Mouse (Mus musculus) limb, embryonic 14.5 days (tissue): ENCODE measurements around the gene Cers1. TPM values are rescaled to one million over a fixed set of nuclear protein-coding genes. Genes with fewer than 3 reads are reported as not detected.

Source experiments
- ATAC-seq: fragments of 200-750 bp; cut with Nextera tagmentation; 2 replicates; pipeline ENCODE4 v1.8.0; 2017; ENCODE audit warnings: low read depth, moderate number of reproducible peaks, moderate TSS enrichment; ENCODE audit not compliant: low FRiP score
- DNase-seq: peaks from one replicate; pipeline ENCODE4 v3.0.0-alpha.2; 2015; ENCODE audit warnings: low spot score
- H3K27ac ChIP-seq: fragments of 300-500 bp; sonication (generic); replicated peaks from 2 replicates; pipeline ENCODE4 v1.5.1; 2014; ENCODE audit warnings: low read depth, mild to moderate bottlenecking, low read length, moderate library complexity, mixed read lengths
- H3K27me3 ChIP-seq: fragments of 300-500 bp; sonication (generic); 2 replicates; pipeline ENCODE4 v1.6.1; 2014; ENCODE audit warnings: low read length, mixed read lengths; ENCODE audit not compliant: control insufficient read depth, insufficient read depth
- H3K36me3 ChIP-seq: fragments of 300-500 bp; sonication (generic); 2 replicates; pipeline ENCODE4 v1.6.1; 2014; ENCODE audit warnings: mild to moderate bottlenecking, low read length, moderate library complexity, mixed read lengths; ENCODE audit not compliant: control insufficient read depth, insufficient read depth
- H3K4me1 ChIP-seq: fragments of 300-500 bp; sonication (generic); 2 replicates; pipeline ENCODE4 v1.6.1; 2014; ENCODE audit warnings: antibody characterized with exemption, low read length, mixed read lengths; ENCODE audit not compliant: control insufficient read depth, insufficient read depth
- H3K4me2 ChIP-seq: fragments of 300-500 bp; sonication (generic); replicated peaks from 2 replicates; pipeline ENCODE4 v1.6.1; 2014; ENCODE audit warnings: low read depth, mild to moderate bottlenecking, low read length, moderate library complexity; ENCODE audit not compliant: severe bottlenecking
- H3K4me3 ChIP-seq: fragments of 300-500 bp; sonication (generic); replicated peaks from 2 replicates; pipeline ENCODE4 v1.5.1; 2014; ENCODE audit warnings: low read length
- H3K9ac ChIP-seq: fragments of 300-500 bp; sonication (generic); 2 replicates; pipeline ENCODE4 v1.6.1; 2014; ENCODE audit warnings: mild to moderate bottlenecking, low read depth, low read length, moderate library complexity; ENCODE audit not compliant: severe bottlenecking
- H3K9me3 ChIP-seq: fragments of 300-500 bp; sonication (generic); 2 replicates; pipeline ENCODE4 v1.6.1; 2016; ENCODE audit warnings: low read length; ENCODE audit not compliant: control insufficient read depth
- POLR2A ChIP-seq: fragments of 200-500 bp; IDR thresholded peaks from 2 replicates; pipeline ENCODE4 v1.8.0; 2012; ENCODE audit warnings: inconsistent platforms, mild to moderate bottlenecking, moderate library complexity, borderline replicate concordance; ENCODE audit not compliant: insufficient read depth, insufficient read length; ENCODE audit errors: extremely low read depth
- WGBS: fragments of 180-500 bp; shearing (Covaris S2); extraction: QIAGEN DNeasy Blood & Tissue Kit; methylation state at CpG from one replicate; pipeline ENCODE4 v1.1.7; 2014; 5-methylcytosine and 5-hydroxymethylcytosine counted together
- polyA plus RNA-seq, 2 experiments: library from polyadenylated mRNA; depleted of rRNA in 1 of 2; stranded (reverse) in 1 of 2; unstranded in 1 of 2; fragments of >200 nt; fragmentation: Nextera tagmentation in 1 of 2; extraction: Ambion mirVana in 1 of 2; gene quantifications; 2 replicates each; pipeline versions ENCODE4 v1.2.1 to v1.2.3; 2012 to 2014

The Cers1 gene
- polyA plus RNA-seq, 2 experiments, result 12.0 to 12.4 TPM

GRCm38 (mm10) chr8:70282603-70283135, 32.9 kb upstream of the Cers1 start, which contains the start of gene Homer3:
Gene Homer3 (plus strand): TSS chr8:70282827.
- DNase-seq (peak; percentile 79), ATAC-seq (peak; percentile 90)
- no peaks in the 10 kb centered on the region for H3K9me3 ChIP-seq
- WGBS, result 1% methylated on average over 12 of the region's 36 CpGs
- no peaks in the 10 kb centered on the region for H3K27me3 ChIP-seq
- peak within 1 kb of the TSS; percentile 82 for H3K27ac ChIP-seq
- peak; percentile 80; the same call in 1 of the 2 replicates for TF ChIP-seq POLR2A
- peak within 1 kb of the TSS; percentile 85 for H3K4me3 ChIP-seq
- H3K9ac ChIP-seq, result peak within 1 kb of the TSS; percentile 94
- peak within 1 kb of the TSS; percentile 75 for H3K4me2 ChIP-seq
- peaks cover 27% of the 10 kb centered on the region for H3K36me3 ChIP-seq
- peaks cover 7% of the 10 kb centered on the region for H3K4me1 ChIP-seq

- Histone ChIP-seq H3K4me3 (peak overlapping the region; percentile 85), H3K27me3 (no peaks in the 10 kb centered on the region), H3K4me2 (peak overlapping the region; percentile 75), H3K36me3 (peaks cover 30% of the 10 kb centered on the region), H3K9ac (peak overlapping the region; percentile 94), H3K9me3 (no peaks in the 10 kb centered on the region), H3K4me1 (peaks cover 4% of the 10 kb centered on the region), H3K27ac (peak overlapping the region; percentile 82)
- TF ChIP-seq POLR2A, result no peak
- DNase-seq, result no peak
- whole genome bisulfite sequencing, result 2% methylated on average over 46 of the region's 55 CpGs
- ATAC-seq, result peak; percentile 65
Measured at GRCm38 (mm10) chr8:70283136-70284077, 32.2 kb upstream of the Cers1 start.

GRCm38 (mm10) chr8:70284421-70284820, 31.2 kb upstream of the Cers1 start:
- Histone ChIP-seq H3K4me2 (0 out of 2 replicates have a peak overlapping the region, but pooled peaks have one; percentile 21), H3K36me3 (peaks cover 40% of the 10 kb centered on the region), H3K27me3 (no peaks in the 10 kb centered on the region), H3K9me3 (no peaks in the 10 kb centered on the region), H3K4me1 (peaks cover 4% of the 10 kb centered on the region), H3K27ac (no peak overlapping the region), H3K4me3 (no peak overlapping the region), H3K9ac (no peak overlapping the region)
- no peak for TF ChIP-seq POLR2A
- DNase-seq, result no peak
- WGBS, result 80% methylated on average over 5 of the region's 5 CpGs
- no peak for ATAC-seq

GRCm38 (mm10) chr8:70285304-70285703, 30.3 kb upstream of the Cers1 start:
- Histone ChIP-seq H3K9ac (no peak overlapping the region), H3K4me1 (peaks cover 4% of the 10 kb centered on the region), H3K4me2 (no peak overlapping the region), H3K36me3 (peaks cover 48% of the 10 kb centered on the region), H3K4me3 (no peak overlapping the region), H3K9me3 (no peaks in the 10 kb centered on the region), H3K27me3 (no peaks in the 10 kb centered on the region), H3K27ac (no peak overlapping the region)
- WGBS, result 92% methylated on average over 15 of the region's 15 CpGs
- ATAC-seq, result no peak
- DNase-seq, result no peak
- TF ChIP-seq POLR2A, result no peak

DNA sequence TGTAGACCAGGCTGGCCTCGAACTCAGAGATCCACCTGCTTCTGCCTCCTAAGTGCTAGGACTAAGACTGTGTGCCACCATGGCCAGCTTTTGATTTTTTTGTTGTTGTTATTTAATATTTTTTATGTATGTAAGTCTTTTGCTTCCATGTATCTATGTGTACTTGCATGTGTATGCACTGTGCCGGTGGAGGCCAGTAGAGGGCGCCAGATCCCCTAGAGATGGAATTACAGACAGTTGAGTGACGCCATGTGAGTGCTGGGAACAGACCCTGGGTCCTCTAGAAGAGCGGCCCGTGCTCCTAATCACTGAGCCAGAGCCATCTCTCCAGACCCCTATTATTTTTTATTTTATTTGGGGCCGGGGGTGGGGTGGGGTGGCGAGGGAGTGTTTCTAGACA, 28.8 kb upstream of the Cers1 start:
- Histone ChIP-seq H3K36me3 (peaks cover 62% of the 10 kb centered on the region), H3K9me3 (no peaks in the 10 kb centered on the region), H3K27ac (no peak overlapping the region), H3K4me3 (no peak overlapping the region), H3K4me2 (no peak overlapping the region), H3K9ac (no peak overlapping the region), H3K4me1 (peaks cover 4% of the 10 kb centered on the region), H3K27me3 (no peaks in the 10 kb centered on the region)
- DNase-seq, result no peak
- WGBS, result 87% methylated on average over 8 of the region's 8 CpGs
- no peak for ATAC-seq
- TF ChIP-seq POLR2A, result no peak
